Mouse (Mus musculus): ENCODE results near the gene Ifngr2. TPM values are rescaled to one million over a fixed set of nuclear protein-coding genes. Genes with fewer than 3 reads are reported as not detected.

Gene Ifngr2
- total and polyA plus RNA-seq, 3 experiments, result 100 to 120 (median 120) TPM

DNA sequence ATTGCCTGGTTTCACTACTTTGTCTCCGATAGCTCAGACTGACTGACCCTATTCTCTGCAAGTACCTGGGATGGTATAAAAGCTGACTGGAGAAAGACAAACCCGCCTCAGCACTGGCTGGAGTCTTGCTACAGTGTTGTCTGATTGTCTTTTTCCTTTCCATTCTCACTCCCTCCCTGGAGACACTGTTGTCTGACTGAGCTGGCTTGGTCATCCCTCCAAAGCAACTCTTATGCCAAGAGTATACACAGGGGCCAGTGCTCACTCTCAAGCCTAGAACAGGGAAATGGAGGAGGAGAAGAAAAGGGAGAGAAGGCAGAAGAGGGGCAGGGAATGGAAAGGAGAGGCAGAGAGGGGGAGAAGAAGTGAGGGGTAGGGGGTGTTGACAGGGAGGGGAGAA, 14.4 kb upstream of the Ifngr2 start:
- Histone ChIP-seq H3K4me3 (no peak overlapping the region), H3K27me3 (ENCODE audit: control insufficient read depth, insufficient read depth, low read length) (no peaks in the 10 kb centered on the region), H3K27ac (peak overlapping the region; percentile 58), H3K4me1 (ENCODE audit: control insufficient read depth, insufficient read depth, low read length) (peaks cover 7% of the 10 kb centered on the region), H3K79me2 (replicated peaks; ENCODE audit: control insufficient read depth, insufficient read depth, low read length) (no peaks in the 10 kb centered on the region), H3K36me3 (ENCODE audit: control insufficient read depth, insufficient read depth, low read length) (no peaks in the 10 kb centered on the region), H3K9ac (ENCODE audit: low read depth, low read length) (no peak overlapping the region)
- WGBS, result 45% methylated on average over 2 of the region's 2 CpGs
- intact Hi-C loops (cut with DNase I), result loop anchor here (2.0 kb wide), 1 partner anchor 14 kb away; the partner anchor contains the start of gene Ifngr2
- TF ChIP-seq POLR2A (IDR thresholded peaks at IDR 0.05; ENCODE audit: insufficient read depth, low read depth, low read length) (no peak), CTCF (IDR thresholded peaks at IDR 0.05) (no peak), EP300 (IDR thresholded peaks at IDR 0.05; ENCODE audit: insufficient read depth, low read depth, low read length) (no peak)
- no peak for DNase-seq

DNA sequence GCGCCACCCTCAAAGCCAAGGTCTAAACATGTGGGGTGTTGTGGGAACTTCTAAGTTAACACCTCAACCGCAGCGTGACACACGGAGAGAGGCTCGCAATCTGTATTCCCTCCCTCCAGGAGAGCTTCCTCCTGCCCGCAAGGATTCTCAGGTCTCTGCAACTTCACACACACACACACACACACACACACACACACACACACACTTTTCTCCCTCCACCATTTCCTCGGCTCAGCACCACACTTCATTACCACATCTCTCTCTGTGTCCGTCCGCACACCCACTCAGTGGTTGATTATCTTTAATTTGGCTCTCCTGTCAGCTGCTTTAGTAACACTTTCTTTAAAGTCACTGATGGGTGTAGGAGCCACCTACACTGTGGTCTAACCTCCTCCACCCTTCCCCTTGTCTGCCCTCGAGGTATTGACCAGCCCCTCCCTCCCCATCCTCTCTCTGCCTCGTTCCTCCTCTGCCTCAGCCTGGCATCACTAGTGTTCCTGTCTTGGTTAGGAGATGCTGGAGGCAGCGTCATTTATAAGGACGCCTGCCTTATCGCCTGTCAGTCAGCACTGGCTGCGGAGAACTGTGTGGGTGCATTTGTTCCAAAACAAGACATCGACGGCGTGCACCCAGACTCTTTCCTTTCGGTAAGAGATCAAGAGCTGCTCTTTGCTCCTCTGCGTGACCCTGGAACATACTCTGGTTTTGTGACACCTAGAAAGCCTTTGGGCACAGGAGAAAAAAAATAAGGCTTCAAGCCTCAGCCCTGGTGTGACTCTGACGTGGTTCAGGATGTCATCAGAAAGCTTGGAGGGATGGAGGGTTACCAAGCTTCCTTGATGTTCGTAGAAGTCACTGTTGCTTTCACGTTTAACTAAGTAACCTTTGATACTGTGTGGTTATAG, 13.5 kb upstream of the Ifngr2 start:
- no peaks in the 10 kb centered on the region for H3K36me3 ChIP-seq (ENCODE audit: control insufficient read depth, insufficient read depth, low read length)

DNA sequence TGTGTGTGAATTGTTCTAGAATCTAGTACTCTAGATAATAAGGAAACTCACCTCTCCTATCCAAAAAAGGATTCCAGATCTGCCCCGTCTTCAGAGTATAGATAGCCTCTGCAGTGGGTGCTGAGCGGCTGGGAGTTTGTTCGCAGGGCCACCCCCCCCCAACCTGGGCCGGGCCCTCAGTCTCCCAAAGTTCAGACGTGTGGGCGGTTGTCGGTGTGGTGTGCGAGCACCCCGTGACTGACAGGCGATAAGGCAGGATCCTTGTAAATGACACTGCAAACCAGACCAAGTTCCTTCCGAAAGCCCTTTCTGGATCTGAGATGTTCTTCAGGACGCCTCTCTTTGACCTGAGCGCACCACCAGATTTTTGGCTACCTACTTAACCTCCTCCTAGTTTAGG, 12.4 kb upstream of the Ifngr2 start:
- WGBS, result 45% methylated on average over 13 of the region's 13 CpGs
- Histone ChIP-seq H3K4me1 (ENCODE audit: control insufficient read depth, insufficient read depth, low read length) (peaks cover 16% of the 10 kb centered on the region), H3K4me3 (no peak overlapping the region), H3K79me2 (replicated peaks; ENCODE audit: control insufficient read depth, insufficient read depth, low read length) (no peaks in the 10 kb centered on the region), H3K36me3 (ENCODE audit: control insufficient read depth, insufficient read depth, low read length) (no peaks in the 10 kb centered on the region), H3K27me3 (ENCODE audit: control insufficient read depth, insufficient read depth, low read length) (no peaks in the 10 kb centered on the region), H3K9ac (ENCODE audit: low read depth, low read length) (no peak overlapping the region), H3K27ac (no peak overlapping the region)
- TF ChIP-seq CTCF (IDR thresholded peaks at IDR 0.05) (no peak), POLR2A (IDR thresholded peaks at IDR 0.05; ENCODE audit: insufficient read depth, low read depth, low read length) (no peak), EP300 (IDR thresholded peaks at IDR 0.05; ENCODE audit: insufficient read depth, low read depth, low read length) (no peak)
- intact Hi-C loops (cut with DNase I), result no loop called here
- DNase-seq, result no peak

More for the DNA sequence above, 13.5 kb upstream of the Ifngr2 start:
- intact Hi-C loops (cut with DNase I), result loop anchor here (2.0 kb wide), 1 partner anchor 13 kb away; the partner anchor contains the start of gene Ifngr2
- peak overlapping the region; percentile 3; the same call in 1 of the 2 replicates for H3K9ac ChIP-seq (ENCODE audit: low read depth, low read length)
- TF ChIP-seq CTCF (IDR thresholded peaks at IDR 0.05), result no peak
- no peak overlapping the region for H3K27ac ChIP-seq
- no peaks in the 10 kb centered on the region for H3K27me3 ChIP-seq (ENCODE audit: control insufficient read depth, insufficient read depth, low read length)
- 36% methylated on average over 23 of the region's 23 CpGs for WGBS
- no peak overlapping the region for H3K4me3 ChIP-seq
- H3K79me2 ChIP-seq (replicated peaks; ENCODE audit: control insufficient read depth, insufficient read depth, low read length), result no peaks in the 10 kb centered on the region
- peaks cover 12% of the 10 kb centered on the region for H3K4me1 ChIP-seq (ENCODE audit: control insufficient read depth, insufficient read depth, low read length)
- DNase-seq, result no peak

DNA sequence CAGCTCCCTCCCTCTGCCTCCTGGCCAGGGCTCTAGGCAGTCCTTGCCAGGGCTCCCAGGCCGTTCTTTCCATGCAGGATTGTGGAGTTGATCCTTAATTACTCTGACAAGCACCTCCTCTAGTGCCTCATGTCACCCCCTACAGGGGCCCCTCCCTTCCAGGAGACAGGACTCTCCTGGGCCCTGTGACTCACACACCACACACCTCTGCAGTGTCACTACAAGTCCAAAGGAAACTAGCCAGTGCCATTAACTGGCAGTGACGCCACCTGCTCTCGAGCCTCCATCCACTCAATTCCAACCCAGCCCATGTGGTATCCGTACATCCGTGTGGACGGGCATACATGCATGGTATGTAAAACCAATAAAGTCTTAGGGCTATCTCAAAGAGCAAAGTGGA, 12.0 kb upstream of the Ifngr2 start:
- TF ChIP-seq POLR2A (IDR thresholded peaks at IDR 0.05; ENCODE audit: insufficient read depth, low read depth, low read length) (no peak), EP300 (IDR thresholded peaks at IDR 0.05; ENCODE audit: insufficient read depth, low read depth, low read length) (no peak), CTCF (IDR thresholded peaks at IDR 0.05) (no peak)
- H3K79me2 ChIP-seq (replicated peaks; ENCODE audit: control insufficient read depth, insufficient read depth, low read length), result no peaks in the 10 kb centered on the region
- WGBS, result 64% methylated on average over 6 of the region's 6 CpGs
- no peak for DNase-seq
- H3K27me3 ChIP-seq (ENCODE audit: control insufficient read depth, insufficient read depth, low read length), result no peaks in the 10 kb centered on the region
- intact Hi-C loops (cut with DNase I), result no loop called here
- no peaks in the 10 kb centered on the region for H3K36me3 ChIP-seq (ENCODE audit: control insufficient read depth, insufficient read depth, low read length)
- no peak overlapping the region for H3K4me3 ChIP-seq
- H3K4me1 ChIP-seq (ENCODE audit: control insufficient read depth, insufficient read depth, low read length), result peaks cover 16% of the 10 kb centered on the region
- no peak overlapping the region for H3K9ac ChIP-seq (ENCODE audit: low read depth, low read length)
- H3K27ac ChIP-seq, result no peak overlapping the region

DNA sequence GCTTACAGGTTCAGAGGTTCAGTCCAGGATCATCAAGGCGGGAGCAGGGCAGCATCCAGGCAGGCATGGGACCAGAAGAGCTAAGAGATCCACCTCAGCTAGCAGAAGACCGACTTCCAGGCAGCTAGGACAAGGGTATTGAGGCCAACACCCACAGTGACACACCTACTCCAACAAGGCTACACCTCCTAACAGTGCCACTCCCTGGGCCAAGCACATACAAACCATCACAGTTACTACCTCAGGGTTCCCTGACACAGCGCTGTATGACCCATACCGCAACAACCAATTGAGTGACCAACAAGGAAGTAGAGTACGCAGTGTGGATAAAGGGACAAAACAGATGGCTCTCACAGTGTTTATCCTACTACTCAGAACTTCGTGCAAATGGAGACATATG, 10.5 kb upstream of the Ifngr2 start:
- Histone ChIP-seq H3K4me1 (ENCODE audit: control insufficient read depth, insufficient read depth, low read length) (peaks cover 17% of the 10 kb centered on the region), H3K9ac (ENCODE audit: low read depth, low read length) (no peak overlapping the region), H3K36me3 (ENCODE audit: control insufficient read depth, insufficient read depth, low read length) (no peaks in the 10 kb centered on the region), H3K4me3 (no peak overlapping the region), H3K27ac (no peak overlapping the region), H3K79me2 (replicated peaks; ENCODE audit: control insufficient read depth, insufficient read depth, low read length) (no peaks in the 10 kb centered on the region), H3K27me3 (ENCODE audit: control insufficient read depth, insufficient read depth, low read length) (no peaks in the 10 kb centered on the region)
- intact Hi-C loops (cut with DNase I), result no loop called here
- 91% methylated on average over 6 of the region's 6 CpGs for WGBS
- DNase-seq, result no peak
- TF ChIP-seq CTCF (IDR thresholded peaks at IDR 0.05) (no peak), EP300 (IDR thresholded peaks at IDR 0.05; ENCODE audit: insufficient read depth, low read depth, low read length) (no peak), POLR2A (IDR thresholded peaks at IDR 0.05; ENCODE audit: insufficient read depth, low read depth, low read length) (no peak)

DNA sequence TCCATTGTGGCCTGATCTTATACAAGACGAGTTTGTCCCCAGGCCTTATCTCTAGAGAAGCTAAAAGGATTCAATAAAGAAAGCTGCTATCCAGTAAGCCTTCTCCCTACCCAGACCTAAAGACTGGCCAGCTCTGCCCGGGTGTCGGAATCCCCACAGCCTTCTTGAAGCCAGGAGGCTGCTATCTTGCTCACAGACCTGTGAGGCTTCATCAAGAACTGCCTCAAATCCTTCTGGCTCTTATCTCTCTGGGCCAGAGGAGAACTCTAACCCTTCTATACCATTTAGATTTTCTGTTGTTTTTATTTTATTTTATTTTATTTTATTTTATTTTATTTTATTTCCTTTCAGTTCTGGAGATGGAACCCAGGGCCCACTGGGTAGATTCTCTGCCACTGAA, 9.8 kb upstream of the Ifngr2 start:
- Histone ChIP-seq H3K79me2 (replicated peaks; ENCODE audit: control insufficient read depth, insufficient read depth, low read length) (no peaks in the 10 kb centered on the region), H3K36me3 (ENCODE audit: control insufficient read depth, insufficient read depth, low read length) (no peaks in the 10 kb centered on the region), H3K4me3 (no peak overlapping the region), H3K27ac (no peak overlapping the region), H3K9ac (ENCODE audit: low read depth, low read length) (no peak overlapping the region), H3K27me3 (ENCODE audit: control insufficient read depth, insufficient read depth, low read length) (no peaks in the 10 kb centered on the region), H3K4me1 (ENCODE audit: control insufficient read depth, insufficient read depth, low read length) (peaks cover 21% of the 10 kb centered on the region)
- no peak for TF ChIP-seq CTCF (IDR thresholded peaks at IDR 0.05)
- 78% methylated on average over 3 of the region's 3 CpGs for WGBS
- DNase-seq, result no peak
- intact Hi-C loops (cut with DNase I), result no loop called here
